Mouse (Mus musculus): Measurements from ENCODE around the gene Camk2d.

- TF ChIP-seq HCFC1 (IDR thresholded peaks at IDR 0.05; ENCODE audit: borderline replicate concordance, insufficient read depth, low read length) (no peak), MAFK (IDR thresholded peaks at IDR 0.05; ENCODE audit: insufficient read depth, low read depth, low read length) (no peak), ZNF384 (IDR thresholded peaks at IDR 0.05; ENCODE audit: low read depth, low read length) (no peak), ZC3H11A (IDR thresholded peaks at IDR 0.05; ENCODE audit: borderline replicate concordance, low read depth, low read length) (no peak), CHD2 (IDR thresholded peaks at IDR 0.05; ENCODE audit: low read depth, low read length) (no peak)
Observed at GRCm38 (mm10) chr3:126834641-126835167, 238.6 kb downstream of the Camk2d start.
